Mouse (Mus musculus) ES-E14 (cell line): ENCODE results near the gene Olfr1037.

Experiments
- CHD2 ChIP-seq: IDR thresholded peaks from 2 replicates; pipeline ENCODE4 v1.6.1; 2014; ENCODE audit warnings: mild to moderate bottlenecking, low read depth, low read length, inconsistent platforms
- HCFC1 ChIP-seq: IDR thresholded peaks from 2 replicates; pipeline ENCODE4 v1.6.1; 2012; ENCODE audit warnings: low read length, inconsistent platforms, borderline replicate concordance; ENCODE audit not compliant: insufficient read depth

- TF ChIP-seq CHD2 (no peak), HCFC1 (no peak)
These were observed 17.0 kb downstream of the Olfr1037 start for GRCm38 (mm10) chr2:86070189-86070588.
